In the genomic region with DNA sequence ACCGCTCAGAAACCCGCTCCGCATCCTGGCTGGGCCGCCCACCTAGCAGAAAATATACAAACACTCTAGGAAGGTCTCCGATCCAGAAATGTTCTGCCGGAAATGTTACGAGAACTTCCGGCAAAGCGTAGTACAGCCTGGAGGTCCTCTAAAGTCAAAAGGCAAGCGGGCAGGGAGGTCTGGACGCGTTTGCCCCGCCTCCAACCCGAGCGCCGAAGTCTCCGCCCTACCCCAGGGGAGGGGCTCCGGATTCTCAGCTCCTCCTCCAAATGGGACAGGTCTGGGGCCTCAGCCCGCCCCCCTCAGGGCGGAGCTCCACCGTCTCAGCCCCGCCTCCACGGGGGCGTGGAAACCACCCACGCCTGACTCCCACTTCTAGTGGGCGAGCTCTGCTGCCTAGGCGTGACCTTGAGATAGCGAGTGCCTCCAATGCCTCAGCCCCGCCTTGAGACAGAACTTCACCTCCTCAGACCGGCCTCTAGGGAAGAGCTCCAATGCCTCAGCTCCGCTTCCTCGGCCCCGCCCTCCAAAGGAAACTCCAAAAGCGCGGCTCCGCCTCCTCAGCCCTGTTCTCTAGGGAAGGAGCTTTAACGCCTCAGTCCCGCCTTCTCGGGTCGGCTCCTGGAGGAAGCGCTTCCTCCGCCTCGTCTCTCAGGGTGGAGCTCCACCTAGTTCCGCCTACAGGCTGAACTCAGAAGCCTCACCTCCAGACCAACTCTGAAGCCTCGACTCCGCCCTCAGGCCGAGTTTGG, we compare ENCODE assay signal across 8 mouse cellular contexts. TPM values are rescaled to one million over a fixed set of nuclear protein-coding genes. Genes with fewer than 3 reads are reported as not detected.
A peak's percentile ranks its signal among the peaks of the same experiment; 100 is the strongest.
DNase-seq lines count a peak whose midpoint lies in the region; ATAC-seq and TF ChIP-seq lines count a peak whose summit lies in the region.

A gene (minus strand): TSS at position 171 of the 752 bp plus-strand sequence.

- H3K9ac ChIP-seq in heart, embryonic 15.5 days = peak within 1 kb of the TSS; percentile 94
- peak within 1 kb of the TSS; percentile 94 for H3K9ac ChIP-seq in liver, embryonic 14.5 days (replicated peaks)
- H3K9ac ChIP-seq in neural tube, embryonic 11.5 days (ENCODE audit: low read length) = peak within 1 kb of the TSS; percentile 85
- peak within 1 kb of the TSS; percentile 95 for H3K9ac ChIP-seq in stomach, postnatal 0 days (ENCODE audit: low read length)

- peak; percentile 98 to 99 for DNase-seq in CD8-positive naive resting alpha-beta T cell, adult 2 months (ENCODE audit: low read depth in 2 of 2, low spot score in 2 of 2)
- peak; percentile 97 for DNase-seq in c-Kit-positive CD71-negative TER-119-negative erythroid progenitor cells, embryonic 14.5 days (ENCODE audit: low read depth)
- DNase-seq in forebrain, embryonic 10.5 days (ENCODE audit: extremely low spot score, low spot score) = peak; percentile 96
- peak; percentile 98 to 99 for DNase-seq in kidney, postnatal 25 days
- peak; percentile 98 to 100 (median 98) for DNase-seq in liver, embryonic 14.5 days (ENCODE audit: low read depth in 3 of 3, low spot score in 3 of 3)
- DNase-seq in neural tube, embryonic 11.5 days (ENCODE audit: low spot score) = peak; percentile 99
- DNase-seq in stomach, postnatal 0 days (ENCODE audit: low spot score) = peak; percentile 99

- TF ChIP-seq CTCF in liver, embryonic 14.5 days (IDR thresholded peaks at IDR 0.05; ENCODE audit: low read depth) = peak; percentile 54
- peak; percentile 52 for TF ChIP-seq CTCF in stomach, postnatal 0 days (IDR thresholded peaks at IDR 0.05; ENCODE audit: low read depth)

- no peaks in the 10 kb centered on the region for H3K27me3 ChIP-seq in forebrain, embryonic 10.5 days (ENCODE audit: poor library complexity, severe bottlenecking)
- no peaks in the 10 kb centered on the region for H3K27me3 ChIP-seq in heart, embryonic 15.5 days
- no peaks in the 10 kb centered on the region for H3K27me3 ChIP-seq in liver, embryonic 14.5 days (ENCODE audit: control insufficient read depth, insufficient read depth, low read length)
- H3K27me3 ChIP-seq in neural tube, embryonic 11.5 days (ENCODE audit: control insufficient read depth, insufficient read depth, low read length) = no peaks in the 10 kb centered on the region
- no peaks in the 10 kb centered on the region for H3K27me3 ChIP-seq in stomach, postnatal 0 days (ENCODE audit: control insufficient read depth, insufficient read depth, low read length)

- H3K9me3 ChIP-seq in forebrain, embryonic 10.5 days = no peaks in the 10 kb centered on the region
- H3K9me3 ChIP-seq in heart, embryonic 15.5 days (replicated peaks) = no peaks in the 10 kb centered on the region
- H3K9me3 ChIP-seq in liver, embryonic 14.5 days (ENCODE audit: control insufficient read depth, low read length) = no peaks in the 10 kb centered on the region
- H3K9me3 ChIP-seq in neural tube, embryonic 11.5 days (ENCODE audit: control insufficient read depth, low read length) = no peaks in the 10 kb centered on the region
- no peaks in the 10 kb centered on the region for H3K9me3 ChIP-seq in stomach, postnatal 0 days (ENCODE audit: control insufficient read depth, low read length)

- H3K36me3 ChIP-seq in forebrain, embryonic 10.5 days (replicated peaks) = peaks cover 29% of the 10 kb centered on the region
- peaks cover 13% of the 10 kb centered on the region for H3K36me3 ChIP-seq in heart, embryonic 15.5 days
- peaks cover 13% of the 10 kb centered on the region for H3K36me3 ChIP-seq in liver, embryonic 14.5 days (replicated peaks; ENCODE audit: control insufficient read depth, insufficient read depth, low read depth)
- peaks cover 5% of the 10 kb centered on the region for H3K36me3 ChIP-seq in neural tube, embryonic 11.5 days (ENCODE audit: control insufficient read depth, insufficient read depth, low read length)
- no peaks in the 10 kb centered on the region for H3K36me3 ChIP-seq in stomach, postnatal 0 days (ENCODE audit: control insufficient read depth, insufficient read depth, low read length)

- ATAC-seq in heart, embryonic 15.5 days (replicated peaks; ENCODE audit: insufficient number of reproducible peaks, insufficient read depth, low FRiP score, low read depth) = peak; percentile 96
- peak; percentile 93 for ATAC-seq in liver, embryonic 14.5 days (ENCODE audit: insufficient read depth)
- ATAC-seq in neural tube, embryonic 11.5 days (ENCODE audit: insufficient read depth, low FRiP score, low TSS enrichment) = peak; percentile 96
- ATAC-seq in stomach, postnatal 0 days (ENCODE audit: low FRiP score, low TSS enrichment) = peak; percentile 98

- peak within 1 kb of the TSS; percentile 81 for H3K4me2 ChIP-seq in heart, embryonic 15.5 days
- H3K4me2 ChIP-seq in liver, embryonic 14.5 days (ENCODE audit: low read depth) = peak within 1 kb of the TSS; percentile 81
- peak within 1 kb of the TSS; percentile 68 for H3K4me2 ChIP-seq in neural tube, embryonic 11.5 days (ENCODE audit: low read depth)
- H3K4me2 ChIP-seq in stomach, postnatal 0 days (replicated peaks; ENCODE audit: low read depth) = peak within 1 kb of the TSS; percentile 77

- no peak for TF ChIP-seq EP300 in liver, embryonic 14.5 days (IDR thresholded peaks at IDR 0.05; ENCODE audit: low read depth)
- TF ChIP-seq EP300 in stomach, postnatal 0 days (optimal IDR thresholded peaks at IDR 0.05) = no peak

- peak within 1 kb of the TSS; percentile 90 for H3K27ac ChIP-seq in forebrain, embryonic 10.5 days
- peak within 1 kb of the TSS; percentile 97 for H3K27ac ChIP-seq in heart, embryonic 15.5 days
- H3K27ac ChIP-seq in liver, embryonic 14.5 days = peak within 1 kb of the TSS; percentile 68
- peak within 1 kb of the TSS; percentile 73 for H3K27ac ChIP-seq in neural tube, embryonic 11.5 days (ENCODE audit: low read depth, low read length)
- H3K27ac ChIP-seq in stomach, postnatal 0 days (replicated peaks) = peak within 1 kb of the TSS; percentile 95

- H3K4me3 ChIP-seq in forebrain, embryonic 10.5 days = peak within 1 kb of the TSS; percentile 82
- peak within 1 kb of the TSS; percentile 95 for H3K4me3 ChIP-seq in heart, embryonic 15.5 days
- H3K4me3 ChIP-seq in liver, embryonic 14.5 days (ENCODE audit: insufficient read depth in 1 of 2, low read depth in 2 of 2, low read length in 2 of 2) = peak within 1 kb of the TSS; percentile 94 to 98
- H3K4me3 ChIP-seq in neural tube, embryonic 11.5 days (ENCODE audit: low read depth, low read length) = peak within 1 kb of the TSS; percentile 94
- H3K4me3 ChIP-seq in stomach, postnatal 0 days (ENCODE audit: low read depth, low read length) = peak within 1 kb of the TSS; percentile 84

- peaks cover 15% of the 10 kb centered on the region for H3K4me1 ChIP-seq in forebrain, embryonic 10.5 days
- H3K4me1 ChIP-seq in heart, embryonic 15.5 days (replicated peaks) = peaks cover 12% of the 10 kb centered on the region
- peaks cover 22 to 23% of the 10 kb centered on the region in 2 experiments for H3K4me1 ChIP-seq in liver, embryonic 14.5 days (replicated peaks; ENCODE audit: control insufficient read depth in 2 of 2, insufficient read depth in 2 of 2, low read length in 1 of 2)
- H3K4me1 ChIP-seq in neural tube, embryonic 11.5 days (ENCODE audit: control insufficient read depth, insufficient read depth, low read length) = peaks cover 5% of the 10 kb centered on the region
- peaks cover 6% of the 10 kb centered on the region; the same call in 1 of the 2 replicates for H3K4me1 ChIP-seq in stomach, postnatal 0 days (replicated peaks; ENCODE audit: control insufficient read depth, insufficient read depth)

- WGBS in forebrain, embryonic 10.5 days = under 1% methylated on average over 47 of the region's 47 CpGs
- WGBS in heart, embryonic 15.5 days = 0% methylated on average over 47 of the region's 47 CpGs
- under 1% methylated on average over 47 of the region's 47 CpGs for WGBS in liver, embryonic 14.5 days (ENCODE audit: insufficient replicate concordance)
- under 1% methylated on average over 46 of the region's 47 CpGs for WGBS in neural tube, embryonic 11.5 days
- under 1% methylated on average over 47 of the region's 47 CpGs for WGBS in stomach, postnatal 0 days

RNA-seq across cellular contexts. Expression of the gene that starts here (rescaled TPM):
- 10.9 and 12.6 TPM in 2 replicates for polyA plus RNA-seq in forebrain, embryonic 10.5 days (2016; fragmentation: Nextera tagmentation; extraction: Ambion mirVana)
- polyA plus RNA-seq in heart, embryonic 15.5 days (2015; fragmentation: Nextera tagmentation; extraction: Ambion mirVana) = 11.1 and 12.2 TPM in 2 replicates
- polyA plus RNA-seq in liver, embryonic 14.5 days (2012; rRNA removed) = 1.1 and 2.6 TPM in 2 replicates
- 5.3 and 7.2 TPM in 2 replicates for polyA plus RNA-seq in liver, embryonic 14.5 days (2014; fragmentation: Nextera tagmentation; extraction: Ambion mirVana)
- 11.7 and 12.3 TPM in 2 replicates for polyA plus RNA-seq in neural tube, embryonic 11.5 days (2014; fragmentation: Nextera tagmentation; extraction: Ambion mirVana)
- polyA plus RNA-seq in stomach, postnatal 0 days (2015; fragmentation: Nextera tagmentation; extraction: Ambion mirVana) = 8.4 and 10.0 TPM in 2 replicates

Comparison
In these comparisons a context has a peak if more than half of its experiments do, and no peak if none do; other contexts are left out.
1. Peak in every context shown above with its lines: DNase-seq, ATAC-seq, H3K4me3 ChIP-seq and H3K27ac ChIP-seq.